Comparison of ENCODE assay signal across 11 mouse cellular contexts in genomic region chr4:43693806-43694241, GRCm38 (mm10). TPM values are rescaled to one million over a fixed set of nuclear protein-coding genes. Genes with fewer than 3 reads are reported as not detected.
A peak's percentile ranks its signal among the peaks of the same experiment; 100 is the strongest.
DNase-seq lines count a peak whose midpoint lies in the region; ATAC-seq lines count a peak whose summit lies in the region.
"Had no signal": no experiment of that assay in that cellular context is flagged by ENCODE, and none has a peak within 500 bp of the region (broad histone marks: within the 10 kb centered on the region; RNA-seq: fewer than 3 reads in every experiment).

No protein-coding gene starts in this region.

- intact Hi-C loops in heart, postnatal 10 days (cut with DNase I), result no loop called here

- ATAC-seq in megakaryocyte progenitor cell, adult 5-6 weeks (replicated peaks; ENCODE audit: poor library complexity), result peak; percentile 78
- ATAC-seq in hindbrain, embryonic 11.5 days (ENCODE audit: low FRiP score), result no peak
- ATAC-seq in frontal cortex, adult (ENCODE audit: low TSS enrichment), result no peak
- ATAC-seq: intestine, postnatal 0 days had no signal

- no peak overlapping the region for H3K27ac ChIP-seq in heart, embryonic 10.5 days
- no peak overlapping the region for H3K27ac ChIP-seq in hindbrain, embryonic 11.5 days (ENCODE audit: low read depth, low read length)
- H3K27ac ChIP-seq: limb, embryonic 13.5 days had no signal

- H3K36me3 ChIP-seq in heart, embryonic 10.5 days, result 0 out of 2 replicates have a peak, but pooled peaks cover 8% of the 10 kb centered on the region
- no peaks in the 10 kb centered on the region for H3K36me3 ChIP-seq in hindbrain, embryonic 11.5 days (ENCODE audit: control insufficient read depth, insufficient read depth, low read length)

- no peak overlapping the region for H3K9ac ChIP-seq in hindbrain, embryonic 11.5 days (ENCODE audit: low read depth, low read length)
- H3K9ac ChIP-seq: limb, embryonic 13.5 days had no signal

- peak; percentile 48 to 57 for DNase-seq in heart, adult 18-20 months
- DNase-seq in heart, embryonic 10.5 days (ENCODE audit: low spot score), result no peak
- DNase-seq in adipocyte (ENCODE audit: low spot score), result peak; percentile 22
- DNase-seq in heart, postnatal 10 days, result peak; percentile 48 to 51
- DNase-seq in hindbrain, embryonic 11.5 days (ENCODE audit: low spot score), result no peak
- no peak for DNase-seq in spleen, adult 12 weeks (ENCODE audit: low spot score)

- peaks cover 15% of the 10 kb centered on the region for H3K27me3 ChIP-seq in heart, embryonic 10.5 days (ENCODE audit: insufficient read depth, poor library complexity, severe bottlenecking)
- H3K27me3 ChIP-seq in hindbrain, embryonic 11.5 days (ENCODE audit: control insufficient read depth, insufficient read depth, low read length), result no peaks in the 10 kb centered on the region
- H3K27me3 ChIP-seq: limb, embryonic 13.5 days had no signal

- no peaks in the 10 kb centered on the region for H3K9me3 ChIP-seq in heart, embryonic 10.5 days
- H3K9me3 ChIP-seq in hindbrain, embryonic 11.5 days (ENCODE audit: control insufficient read depth, low read length), result no peaks in the 10 kb centered on the region
- H3K9me3 ChIP-seq: limb, embryonic 13.5 days had no signal

- WGBS in heart, embryonic 10.5 days, result 47% methylated on average over 5 of the region's 5 CpGs
- WGBS in hindbrain, embryonic 11.5 days, result 86% methylated on average over 5 of the region's 5 CpGs

- peaks cover 32% of the 10 kb centered on the region for H3K4me1 ChIP-seq in heart, embryonic 10.5 days
- no peaks in the 10 kb centered on the region for H3K4me1 ChIP-seq in hindbrain, embryonic 11.5 days (replicated peaks; ENCODE audit: control insufficient read depth, insufficient read depth, low read length)
- H3K4me1 ChIP-seq: limb, embryonic 13.5 days had no signal

- no peak overlapping the region for H3K4me3 ChIP-seq in heart, embryonic 10.5 days
- H3K4me3 ChIP-seq in hindbrain, embryonic 11.5 days (ENCODE audit: low read depth, low read length), result no peak overlapping the region
- H3K4me3 ChIP-seq: erythroblast, embryonic 14.5 days; limb, embryonic 13.5 days had no signal

- no peak overlapping the region for H3K4me2 ChIP-seq in hindbrain, embryonic 11.5 days (replicated peaks; ENCODE audit: low read depth, low read length)
- H3K4me2 ChIP-seq: limb, embryonic 13.5 days had no signal

RNA-seq across cellular contexts. Expression of gene Olfr70, which starts 6.8 kb away (rescaled TPM):
- not detected for total RNA-seq in heart, adult 18-20 months (2021)
- not detected in 2 replicates for polyA plus RNA-seq in heart, embryonic 10.5 days (2016; fragmentation: Nextera tagmentation; extraction: Ambion mirVana)
- not detected for total RNA-seq in heart, postnatal 10 days (2021)
- total RNA-seq in megakaryocyte progenitor cell, adult 5-6 weeks (2015), result not detected in 2 replicates
- not detected in 2 replicates for total RNA-seq in megakaryocyte progenitor cell, adult 5-6 weeks (2017)
- polyA plus RNA-seq in hindbrain, embryonic 11.5 days (2014; fragmentation: Nextera tagmentation; extraction: Ambion mirVana), result not detected in 2 replicates
- polyA plus RNA-seq: erythroblast, embryonic 14.5 days; intestine, postnatal 0 days; limb, embryonic 13.5 days had no signal

RNA-seq across cellular contexts. Expression of gene Olfr71, which starts 16.2 kb away (rescaled TPM):
- total RNA-seq in heart, adult 18-20 months (2021), result not detected
- not detected in 2 replicates for polyA plus RNA-seq in heart, embryonic 10.5 days (2016; fragmentation: Nextera tagmentation; extraction: Ambion mirVana)
- total RNA-seq in heart, postnatal 10 days (2021), result not detected
- not detected in 2 replicates for total RNA-seq in megakaryocyte progenitor cell, adult 5-6 weeks (2015)
- total RNA-seq in megakaryocyte progenitor cell, adult 5-6 weeks (2017), result not detected in 2 replicates
- polyA plus RNA-seq in hindbrain, embryonic 11.5 days (2014; fragmentation: Nextera tagmentation; extraction: Ambion mirVana), result not detected in 2 replicates
- polyA plus RNA-seq: erythroblast, embryonic 14.5 days; intestine, postnatal 0 days; limb, embryonic 13.5 days had no signal

RNA-seq across cellular contexts. Expression of gene Fam221b, which starts 24.9 kb away (rescaled TPM):
- total RNA-seq in heart, adult 18-20 months (2021), result under 1 TPM; 0.15 to 0.28 TPM
- 1.7 and 1.9 TPM in 2 replicates for polyA plus RNA-seq in heart, embryonic 10.5 days (2016; fragmentation: Nextera tagmentation; extraction: Ambion mirVana)
- under 1 TPM; 0.25 to 0.26 TPM for total RNA-seq in heart, postnatal 10 days (2021)
- total RNA-seq in megakaryocyte progenitor cell, adult 5-6 weeks (2015), result 0.07 TPM in 2 replicates
- 0.44 and 0.62 TPM in 2 replicates for total RNA-seq in megakaryocyte progenitor cell, adult 5-6 weeks (2017)
- 2.2 and 2.4 TPM in 2 replicates for polyA plus RNA-seq in hindbrain, embryonic 11.5 days (2014; fragmentation: Nextera tagmentation; extraction: Ambion mirVana)

RNA-seq across cellular contexts. Expression of gene Tmem8b, which starts 25.1 kb away (rescaled TPM):
- total RNA-seq in heart, adult 18-20 months (2021), result 10 to 100 TPM; 20.0 to 21.0 TPM
- 2.7 and 3.3 TPM in 2 replicates for polyA plus RNA-seq in heart, embryonic 10.5 days (2016; fragmentation: Nextera tagmentation; extraction: Ambion mirVana)
- total RNA-seq in heart, postnatal 10 days (2021), result 10 to 100 TPM; 15.0 to 15.2 TPM
- total RNA-seq in megakaryocyte progenitor cell, adult 5-6 weeks (2015), result 0.47 and 0.95 TPM in 2 replicates
- 0.25 and 0.61 TPM in 2 replicates for total RNA-seq in megakaryocyte progenitor cell, adult 5-6 weeks (2017)
- polyA plus RNA-seq in hindbrain, embryonic 11.5 days (2014; fragmentation: Nextera tagmentation; extraction: Ambion mirVana), result 5.7 and 7.2 TPM in 2 replicates

RNA-seq across cellular contexts. Expression of gene Hrct1, which starts 33.2 kb away (rescaled TPM):
- 1 to 10 TPM; 4.2 to 4.9 TPM for total RNA-seq in heart, adult 18-20 months (2021)
- 0.53 and 0.92 TPM in 2 replicates for polyA plus RNA-seq in heart, embryonic 10.5 days (2016; fragmentation: Nextera tagmentation; extraction: Ambion mirVana)
- total RNA-seq in heart, postnatal 10 days (2021), result 1 to 10 TPM; 4.5 to 6.1 TPM
- total RNA-seq in megakaryocyte progenitor cell, adult 5-6 weeks (2015), result not detected in 2 replicates
- not detected in 2 replicates for total RNA-seq in megakaryocyte progenitor cell, adult 5-6 weeks (2017)
- 0.17 and 0.19 TPM in 2 replicates for polyA plus RNA-seq in hindbrain, embryonic 11.5 days (2014; fragmentation: Nextera tagmentation; extraction: Ambion mirVana)
- polyA plus RNA-seq: erythroblast, embryonic 14.5 days had no signal

Comparison
In these comparisons a context has a peak if more than half of its experiments do, and no peak if none do; other contexts are left out.
1. DNase-seq: peak in heart, adult 18-20 months (2 of 2), adipocyte (single experiment) and heart, postnatal 10 days (2 of 2); none in heart, embryonic 10.5 days (single experiment), hindbrain, embryonic 11.5 days (single experiment) and spleen, adult 12 weeks (single experiment).